Mouse (Mus musculus): ENCODE data around the gene Rhbdf1.
A peak's percentile ranks its signal among the peaks of the same experiment; 100 is the strongest.

GRCm38 (mm10) chr11:32267188-32267884, 45.2 kb upstream of the Rhbdf1 start, which contains the start of gene Nprl3:
- TF ChIP-seq EP300 (IDR thresholded peaks at IDR 0.05; ENCODE audit: low read depth) = peak; percentile 51; the same call in 1 of the 2 replicates
- no peak for TF ChIP-seq CTCF (IDR thresholded peaks at IDR 0.05; ENCODE audit: low read depth)

All from liver, postnatal 0 days (tissue).